Mouse (Mus musculus) embryonic facial prominence, embryonic 14.5 days (tissue): Measurements from ENCODE around the gene Calcoco1. TPM values are rescaled to one million over a fixed set of nuclear protein-coding genes. Genes with fewer than 3 reads are reported as not detected.
"Not testable (repeated sequence)": the region's sequence is repeated elsewhere in the genome, so short reads cannot be mapped to it uniquely, and the experiment has no call there.

Source experiments
- ATAC-seq: fragments of 200-750 bp; cut with Nextera tagmentation; 2 replicates; pipeline ENCODE4 v1.8.0; 2017; ENCODE audit warnings: low read depth, moderate number of reproducible peaks, moderate TSS enrichment
- DNase-seq: peaks from one replicate; pipeline ENCODE4 v3.0.0-alpha.2; 2015; ENCODE audit warnings: low spot score
- H3K27ac ChIP-seq: fragments of 300-500 bp; sonication (generic); replicated peaks from 2 replicates; pipeline ENCODE4 v1.5.1; 2014; ENCODE audit warnings: low read depth, mild to moderate bottlenecking, low read length, moderate library complexity
- H3K27me3 ChIP-seq: fragments of 300-500 bp; sonication (generic); replicated peaks from 2 replicates; pipeline ENCODE4 v1.6.1; 2014; ENCODE audit warnings: low read length; ENCODE audit not compliant: control insufficient read depth, insufficient read depth
- H3K36me3 ChIP-seq: fragments of 300-500 bp; sonication (generic); 2 replicates; pipeline ENCODE4 v1.6.1; 2014; ENCODE audit warnings: low read length, mixed read lengths; ENCODE audit not compliant: control insufficient read depth, insufficient read depth
- H3K4me1 ChIP-seq: fragments of 300-500 bp; sonication (generic); 2 replicates; pipeline ENCODE4 v1.6.1; 2014; ENCODE audit warnings: antibody characterized with exemption, low read length; ENCODE audit not compliant: control insufficient read depth, insufficient read depth
- H3K4me2 ChIP-seq: fragments of 300-500 bp; sonication (generic); 2 replicates; pipeline ENCODE4 v1.6.1; 2014; ENCODE audit warnings: low read depth, mild to moderate bottlenecking, low read length, moderate library complexity, mixed read lengths
- H3K4me3 ChIP-seq: fragments of 300-500 bp; sonication (generic); 2 replicates; pipeline ENCODE4 v1.5.1; 2014; ENCODE audit warnings: low read depth, mild to moderate bottlenecking, low read length
- H3K9ac ChIP-seq: fragments of 300-500 bp; sonication (generic); 2 replicates; pipeline ENCODE4 v1.6.1; 2014; ENCODE audit warnings: low read depth, mild to moderate bottlenecking, low read length, moderate library complexity, mixed read lengths
- H3K9me3 ChIP-seq: fragments of 300-500 bp; sonication (generic); 2 replicates; pipeline ENCODE4 v1.6.1; 2016; ENCODE audit warnings: low read length; ENCODE audit not compliant: control insufficient read depth
- WGBS: fragments of 180-500 bp; shearing (Covaris S2); extraction: QIAGEN DNeasy Blood & Tissue Kit; methylation state at CpG from one replicate; pipeline ENCODE4 v1.1.7; 2014; 5-methylcytosine and 5-hydroxymethylcytosine counted together
- polyA plus RNA-seq: library from polyadenylated mRNA; unstranded; fragments of >200 nt; fragmentation: Nextera tagmentation; extraction: Ambion mirVana; gene quantifications from 2 replicates; pipeline ENCODE4 v1.2.1, GENCODE M21; 2014

Gene Calcoco1
- polyA plus RNA-seq, 1 experiment from 2014 or later = 51.1 TPM

GRCm38 (mm10) chr15:102671721-102672214 is 50.2 kb downstream of the Calcoco1 start:
- peak; percentile 94 for DNase-seq
- H3K36me3 ChIP-seq = peaks cover 13% of the 10 kb centered on the region
- H3K4me2 ChIP-seq = peak overlapping the region; percentile 63
- H3K4me1 ChIP-seq = peaks cover 22% of the 10 kb centered on the region
- no peaks in the 10 kb centered on the region for H3K27me3 ChIP-seq
- WGBS = 0% methylated on average over 28 of the region's 34 CpGs
- H3K27ac ChIP-seq = peak overlapping the region; percentile 100
- no peaks in the 10 kb centered on the region for H3K9me3 ChIP-seq
- peak overlapping the region; percentile 56 for H3K4me3 ChIP-seq
- ATAC-seq = peak; percentile 67
- H3K9ac ChIP-seq = peak overlapping the region; percentile 89

GRCm38 (mm10) chr15:102670767-102671575 is 51.0 kb downstream of the Calcoco1 start:
- peaks cover 22% of the 10 kb centered on the region for H3K4me1 ChIP-seq
- peak overlapping the region; percentile 63 for H3K4me2 ChIP-seq
- no peaks in the 10 kb centered on the region for H3K27me3 ChIP-seq
- no peaks in the 10 kb centered on the region for H3K9me3 ChIP-seq
- H3K4me3 ChIP-seq = peak overlapping the region; percentile 76
- DNase-seq = peak; percentile 99
- H3K9ac ChIP-seq = peak overlapping the region; percentile 97
- peak; percentile 94 for ATAC-seq
- under 1% methylated on average over 41 of the region's 53 CpGs for WGBS
- H3K36me3 ChIP-seq = peaks cover 20% of the 10 kb centered on the region
- peak overlapping the region; percentile 100 for H3K27ac ChIP-seq

- peaks cover 22% of the 10 kb centered on the region for H3K4me1 ChIP-seq
- H3K4me2 ChIP-seq = peak overlapping the region; percentile 63
- ATAC-seq (no peak), DNase-seq (no peak)
- peak overlapping the region; percentile 97 for H3K9ac ChIP-seq
- H3K4me3 ChIP-seq = peak overlapping the region; percentile 76
- no peaks in the 10 kb centered on the region for H3K27me3 ChIP-seq
- 9% methylated on average over 6 of the region's 6 CpGs for WGBS
- peak overlapping the region; percentile 100 for H3K27ac ChIP-seq
- H3K36me3 ChIP-seq = peaks cover 26% of the 10 kb centered on the region
- H3K9me3 ChIP-seq = no peaks in the 10 kb centered on the region
Measured at GRCm38 (mm10) chr15:102670281-102670680, 51.7 kb downstream of the Calcoco1 start.

GRCm38 (mm10) chr15:102669571-102669970 is 52.4 kb downstream of the Calcoco1 start:
- peak overlapping the region; percentile 97; the same call in 1 of the 2 replicates for H3K9ac ChIP-seq
- no peak overlapping the region for H3K27ac ChIP-seq
- DNase-seq = no peak
- H3K36me3 ChIP-seq = peaks cover 33% of the 10 kb centered on the region
- 81% methylated on average over 8 of the region's 8 CpGs for WGBS
- H3K27me3 ChIP-seq = no peaks in the 10 kb centered on the region
- peak overlapping the region; percentile 76; the same call in 1 of the 2 replicates for H3K4me3 ChIP-seq
- H3K4me1 ChIP-seq = peaks cover 22% of the 10 kb centered on the region
- H3K4me2 ChIP-seq = peak overlapping the region; percentile 63
- no peaks in the 10 kb centered on the region for H3K9me3 ChIP-seq
- no peak for ATAC-seq

- Histone ChIP-seq H3K36me3 (peaks cover 70% of the 10 kb centered on the region), H3K9me3 (no peaks in the 10 kb centered on the region), H3K27me3 (no peaks in the 10 kb centered on the region), H3K9ac (no peak overlapping the region), H3K4me3 (no peak overlapping the region), H3K4me2 (no peak overlapping the region), H3K4me1 (peaks cover 8% of the 10 kb centered on the region; the same call in 1 of the 2 replicates), H3K27ac (no peak overlapping the region)
- WGBS = 44% methylated on average over 4 of the region's 4 CpGs
- ATAC-seq = no peak; the same call in 1 of the 2 replicates
- DNase-seq = peak; percentile 62
Measured at GRCm38 (mm10) chr15:102665494-102665893, 56.5 kb downstream of the Calcoco1 start.

- no peaks in the 10 kb centered on the region for H3K4me1 ChIP-seq
- no peak overlapping the region for H3K4me2 ChIP-seq
- WGBS = 80% methylated on average over 8 of the region's 8 CpGs
- H3K36me3 ChIP-seq = peaks cover 80% of the 10 kb centered on the region
- H3K27ac ChIP-seq = no peak overlapping the region
- H3K4me3 ChIP-seq = no peak overlapping the region
- H3K9ac ChIP-seq = no peak overlapping the region
- DNase-seq = peak; percentile 12
- no peak; the same call in 1 of the 2 replicates for ATAC-seq
- no peaks in the 10 kb centered on the region for H3K27me3 ChIP-seq
- no peaks in the 10 kb centered on the region for H3K9me3 ChIP-seq
Measured at GRCm38 (mm10) chr15:102663825-102664224, 58.2 kb downstream of the Calcoco1 start.

- not testable (repeated sequence) for H3K9ac ChIP-seq, DNase-seq, ATAC-seq, H3K9me3 ChIP-seq, H3K27ac ChIP-seq, H3K27me3 ChIP-seq, H3K4me3 ChIP-seq, H3K4me1 ChIP-seq, H3K4me2 ChIP-seq
- peaks cover 76% of the 10 kb centered on the region for H3K36me3 ChIP-seq
- WGBS = no CpG with 5 or more reads among the region's 2 CpGs
Measured at GRCm38 (mm10) chr15:102662601-102663000, 59.4 kb downstream of the Calcoco1 start.

GRCm38 (mm10) chr15:102657926-102658381 is 64.0 kb downstream of the Calcoco1 start:
- Histone ChIP-seq H3K27me3 (no peaks in the 10 kb centered on the region), H3K4me2 (no peak overlapping the region), H3K27ac (peak overlapping the region; percentile 86), H3K4me1 (peaks cover 25% of the 10 kb centered on the region), H3K4me3 (no peak overlapping the region), H3K9ac (no peak overlapping the region), H3K9me3 (no peaks in the 10 kb centered on the region), H3K36me3 (peaks cover 31% of the 10 kb centered on the region)
- WGBS = 44% methylated on average over 3 of the region's 3 CpGs
- DNase-seq = peak; percentile 56
- ATAC-seq = peak; percentile 27; the same call in 1 of the 2 replicates
